Mouse (Mus musculus): ENCODE results near the gene Pkn1. TPM values are rescaled to one million over a fixed set of nuclear protein-coding genes. Genes with fewer than 3 reads are reported as not detected.

Pkn1 gene
- 21.5 and 23.2 TPM in 2 replicates for polyA plus RNA-seq (2016; fragmentation: Nextera tagmentation; extraction: Ambion mirVana)

DNA sequence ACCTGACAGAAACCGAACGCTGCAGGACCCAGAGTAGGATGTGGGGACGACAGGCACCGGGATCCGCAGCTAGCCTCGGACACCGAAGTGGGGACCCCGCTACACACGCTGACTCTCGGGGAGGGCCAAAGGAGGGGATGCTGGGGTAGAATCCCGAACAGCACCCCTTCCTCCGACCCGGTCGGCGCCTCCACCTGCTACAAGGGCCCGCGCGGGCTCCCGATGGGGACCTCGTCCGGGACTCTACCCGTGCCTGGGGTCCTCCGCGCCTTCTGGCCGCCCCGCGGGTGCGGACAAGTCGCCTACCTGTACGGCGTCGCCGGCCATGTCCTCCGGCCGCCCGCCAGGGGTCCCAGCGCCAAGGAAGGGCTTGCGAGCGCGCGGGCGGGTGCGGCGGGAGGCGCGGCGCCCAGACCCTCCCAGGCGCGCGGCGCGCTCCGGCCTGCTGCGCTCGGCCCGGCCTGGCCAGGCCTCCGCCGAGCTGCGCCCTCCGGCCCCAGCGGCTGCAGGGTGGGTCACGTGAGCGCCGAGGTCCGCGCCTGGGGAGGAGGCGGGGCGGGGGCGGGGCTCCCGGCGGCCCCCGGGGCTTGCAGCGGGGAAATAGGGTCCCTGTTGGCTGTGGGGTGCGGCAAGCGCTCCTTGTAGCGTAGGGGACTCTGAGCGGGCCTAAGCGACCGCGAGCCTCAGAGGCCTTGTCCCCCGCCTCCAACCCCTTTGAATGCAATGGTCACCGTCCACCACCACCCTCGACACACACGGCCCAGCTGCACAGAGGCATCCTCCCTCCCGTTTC lies at the start of gene Pkn1:
Gene Pkn1, minus strand, starts transcription at position 519 of the 793 bp plus-strand sequence.
- WGBS, result under 1% methylated on average over 63 of the region's 85 CpGs
- Histone ChIP-seq H3K4me3 (peak within 1 kb of the TSS; percentile 95), H3K4me1 (peaks cover 50% of the 10 kb centered on the region), H3K9me3 (no peaks in the 10 kb centered on the region), H3K27ac (peak within 1 kb of the TSS; percentile 96), H3K27me3 (ENCODE audit: insufficient read depth, poor library complexity, severe bottlenecking) (no peaks in the 10 kb centered on the region), H3K36me3 (no peaks in the 10 kb centered on the region)
- DNase-seq (ENCODE audit: low spot score), result peak; percentile 91

DNA sequence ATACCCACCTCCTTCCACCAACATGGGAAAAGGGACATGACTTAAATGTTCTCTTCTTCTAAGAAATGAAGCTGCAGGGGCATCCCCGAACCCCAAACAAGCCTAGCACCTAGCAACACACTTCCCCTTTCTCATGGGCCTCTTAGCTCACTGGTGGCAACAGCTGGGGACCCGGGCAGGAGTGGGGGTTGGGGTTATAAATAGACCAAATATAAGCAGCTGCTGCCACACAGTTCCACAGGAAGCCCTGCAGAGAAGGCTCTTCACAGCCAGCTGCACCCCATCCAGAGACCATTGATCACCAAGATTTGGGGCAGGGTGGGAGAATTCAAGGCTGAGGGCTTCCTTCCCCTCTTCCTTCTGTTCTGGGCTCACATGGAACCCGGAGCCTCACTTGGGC lies 49.7 kb upstream of the Pkn1 start:
- Histone ChIP-seq H3K27ac (peak overlapping the region; percentile 88), H3K27me3 (ENCODE audit: insufficient read depth, poor library complexity, severe bottlenecking) (peaks cover 15% of the 10 kb centered on the region)
- no peak for DNase-seq (ENCODE audit: low spot score)

DNA sequence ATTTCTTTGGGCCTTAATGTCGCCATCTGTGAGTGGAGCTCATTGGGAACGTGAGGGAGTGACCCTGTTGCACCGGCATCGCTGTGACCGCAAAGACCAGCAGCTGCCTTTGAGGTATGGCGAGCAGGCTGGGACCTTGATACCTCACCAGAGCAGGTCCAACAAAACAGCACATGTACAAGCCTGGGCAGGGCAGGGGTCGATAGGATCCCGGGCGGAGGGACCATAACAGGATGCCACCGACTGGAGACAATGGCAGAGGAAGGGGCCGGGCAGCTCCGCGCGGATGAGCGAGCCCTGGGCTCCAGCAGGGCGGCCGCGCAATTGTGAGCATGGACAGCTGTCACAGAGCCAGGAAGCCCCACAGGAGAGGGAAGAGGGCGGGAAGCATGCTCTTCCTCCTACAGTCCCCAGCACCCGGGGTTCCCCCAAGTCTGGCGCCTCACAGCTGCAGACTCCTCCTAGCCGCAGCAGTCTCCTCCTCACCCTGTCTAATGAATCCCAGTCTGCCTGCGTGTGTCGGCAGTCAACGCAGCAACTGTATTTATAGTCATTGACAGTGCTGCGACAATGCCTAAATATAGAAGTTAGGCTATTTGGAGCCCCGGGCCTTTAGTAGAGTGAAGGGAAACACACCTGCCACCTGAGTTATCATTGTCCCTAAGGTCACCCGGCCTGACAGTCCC lies 48.8 kb upstream of the Pkn1 start:
- peak; percentile 84 for DNase-seq (ENCODE audit: low spot score)
- Histone ChIP-seq H3K4me3 (peak overlapping the region; percentile 63), H3K27ac (peak overlapping the region; percentile 88), H3K4me1 (peaks cover 24% of the 10 kb centered on the region), H3K27me3 (ENCODE audit: insufficient read depth, poor library complexity, severe bottlenecking) (peaks cover 15% of the 10 kb centered on the region), H3K36me3 (no peaks in the 10 kb centered on the region), H3K9me3 (no peaks in the 10 kb centered on the region)
- 2% methylated on average over 28 of the region's 28 CpGs for WGBS

More for the DNA sequence above, 49.7 kb upstream of the Pkn1 start:
- H3K4me3 ChIP-seq, result peak overlapping the region; percentile 63
- 36% methylated on average over 3 of the region's 3 CpGs for WGBS
- H3K36me3 ChIP-seq, result no peaks in the 10 kb centered on the region
- peaks cover 24% of the 10 kb centered on the region for H3K4me1 ChIP-seq
- H3K9me3 ChIP-seq, result no peaks in the 10 kb centered on the region

DNA sequence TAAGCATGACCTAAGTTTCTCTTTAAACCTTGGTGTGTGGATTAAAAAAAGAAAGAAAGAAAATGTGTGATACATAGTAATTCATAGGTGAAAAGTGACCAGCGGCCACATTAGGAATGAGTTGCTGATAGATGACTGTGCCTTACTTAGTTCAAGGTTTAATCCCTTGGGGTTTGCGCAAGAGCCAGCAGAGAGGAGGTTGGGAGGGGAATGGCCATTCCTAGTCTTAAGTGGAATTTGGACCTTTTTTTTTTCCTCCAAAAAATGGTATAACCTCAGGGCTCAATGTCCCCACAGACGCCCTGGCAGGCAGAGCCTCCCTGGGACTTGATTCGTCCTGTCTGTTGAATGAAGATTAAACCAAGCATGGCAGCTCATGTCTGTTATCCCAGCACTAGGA lies 45.1 kb upstream of the Pkn1 start:
- Histone ChIP-seq H3K4me3 (no peak overlapping the region), H3K36me3 (no peaks in the 10 kb centered on the region), H3K27ac (no peak overlapping the region), H3K9me3 (no peaks in the 10 kb centered on the region), H3K27me3 (ENCODE audit: insufficient read depth, poor library complexity, severe bottlenecking) (peaks cover 25% of the 10 kb centered on the region), H3K4me1 (peaks cover 44% of the 10 kb centered on the region)
- 75% methylated on average over 4 of the region's 4 CpGs for WGBS
- DNase-seq (ENCODE audit: low spot score), result no peak

DNA sequence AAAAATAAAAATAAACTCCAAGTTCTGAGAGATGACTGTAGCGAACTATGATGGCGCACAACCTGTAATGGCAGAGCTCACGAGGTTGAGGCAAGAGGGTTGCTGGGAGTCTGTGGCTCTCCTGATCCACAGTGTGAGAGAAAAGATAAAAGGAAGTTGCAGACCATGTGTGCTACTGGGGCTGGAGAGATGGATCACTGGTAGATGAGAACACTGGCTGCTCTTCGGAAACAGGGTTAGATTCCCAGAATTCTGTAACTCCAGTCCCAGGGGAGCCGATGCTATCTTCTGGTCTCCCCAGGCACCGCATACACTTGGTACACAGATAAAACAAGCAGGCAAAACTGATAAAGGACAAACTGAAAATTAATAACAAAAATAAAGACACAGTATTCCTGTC lies 44.0 kb upstream of the Pkn1 start:
- DNase-seq (ENCODE audit: low spot score), result no peak
- H3K36me3 ChIP-seq, result no peaks in the 10 kb centered on the region
- no peak overlapping the region for H3K4me3 ChIP-seq
- H3K4me1 ChIP-seq, result peaks cover 38% of the 10 kb centered on the region
- no peaks in the 10 kb centered on the region for H3K9me3 ChIP-seq
- H3K27me3 ChIP-seq (ENCODE audit: insufficient read depth, poor library complexity, severe bottlenecking), result peaks cover 14% of the 10 kb centered on the region
- 78% methylated on average over 6 of the region's 6 CpGs for WGBS
- no peak overlapping the region for H3K27ac ChIP-seq

DNA sequence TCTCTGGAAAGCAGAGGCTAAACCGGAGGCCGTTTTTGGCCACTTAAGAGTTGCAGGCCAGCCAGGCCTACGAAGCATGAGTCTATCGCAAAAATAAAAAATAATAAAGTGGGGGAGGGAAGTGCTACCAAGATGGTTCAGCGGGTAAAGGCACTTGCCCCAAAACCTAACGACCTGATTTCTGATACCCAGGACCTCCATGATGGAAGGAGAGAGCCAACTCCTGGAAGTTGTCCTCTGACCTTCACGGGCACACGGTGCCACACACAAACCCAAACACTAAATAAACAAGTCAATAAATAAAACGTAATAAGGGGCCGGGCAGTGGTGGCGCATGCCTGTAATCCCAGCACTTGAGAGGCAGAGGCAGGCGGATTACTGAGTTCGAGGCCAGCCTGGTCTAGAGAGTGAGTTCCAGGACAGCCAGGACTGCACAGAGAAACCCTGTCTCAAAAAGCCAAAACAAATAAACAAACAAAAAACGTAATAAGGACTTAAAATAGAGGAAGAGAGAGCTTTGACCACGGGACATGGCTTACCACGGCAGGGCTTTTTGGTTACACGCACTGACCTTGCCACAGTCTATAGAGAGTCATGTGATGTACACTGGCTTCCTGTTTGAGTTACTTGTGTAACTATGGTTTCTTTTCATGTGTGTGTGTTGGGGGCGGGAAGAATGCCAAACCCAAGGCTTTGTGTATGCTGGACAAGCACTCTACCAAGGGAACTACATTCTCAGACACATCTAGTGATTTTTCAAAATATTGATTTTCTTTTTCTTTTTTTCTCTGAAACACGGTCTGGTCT lies 43.1 kb upstream of the Pkn1 start:
- H3K4me1 ChIP-seq, result peaks cover 38% of the 10 kb centered on the region
- peak overlapping the region; percentile 76 for H3K4me3 ChIP-seq
- H3K27me3 ChIP-seq (ENCODE audit: insufficient read depth, poor library complexity, severe bottlenecking), result peaks cover 11% of the 10 kb centered on the region; the same call in 1 of the 2 replicates
- peak overlapping the region; percentile 89 for H3K27ac ChIP-seq
- 77% methylated on average over 19 of the region's 19 CpGs for WGBS
- H3K36me3 ChIP-seq, result no peaks in the 10 kb centered on the region
- no peak for DNase-seq (ENCODE audit: low spot score)
- H3K9me3 ChIP-seq, result no peaks in the 10 kb centered on the region

DNA sequence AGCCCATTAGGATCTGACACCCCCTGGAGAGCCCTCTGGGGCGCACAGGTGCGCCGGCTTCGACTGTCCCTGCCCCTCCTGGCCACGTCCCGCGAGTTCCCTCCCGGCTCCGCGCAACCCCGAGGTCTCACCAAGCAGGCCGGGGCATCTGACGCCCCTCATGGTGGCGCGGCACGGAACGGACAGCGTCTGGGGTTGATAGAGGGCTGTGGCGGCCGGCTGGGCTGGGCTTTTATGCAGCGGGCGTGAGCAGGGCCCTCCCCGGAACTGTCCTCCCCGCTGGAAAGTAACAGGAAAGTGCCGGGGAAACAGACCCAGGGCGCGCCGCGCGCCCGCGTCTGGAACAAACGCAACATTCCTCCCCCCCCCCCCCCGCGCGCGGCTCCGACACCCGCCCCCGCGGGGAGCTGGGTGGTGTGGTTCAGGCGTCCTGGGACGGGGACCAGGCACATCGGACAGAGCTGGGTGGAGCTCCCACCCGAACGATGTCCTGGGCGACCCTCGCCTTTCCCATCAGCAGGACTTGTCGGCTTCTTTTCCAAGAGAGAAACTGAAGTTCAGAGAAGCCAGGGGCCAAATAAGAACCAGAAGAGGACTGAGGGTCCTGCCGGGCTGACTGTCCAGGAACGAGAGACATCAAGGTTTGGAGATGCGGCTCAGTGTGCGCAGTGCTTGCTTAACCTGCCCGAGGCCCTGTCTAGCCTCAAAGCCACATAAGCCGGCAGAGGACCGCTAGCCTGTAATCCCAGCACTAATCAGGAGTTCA lies 42.2 kb upstream of the Pkn1 start, which contains the start of gene Adgre5:
Gene Adgre5, minus strand, starts transcription at position 351 of the 766 bp plus-strand sequence.
- Histone ChIP-seq H3K36me3 (no peaks in the 10 kb centered on the region), H3K9me3 (no peaks in the 10 kb centered on the region), H3K27me3 (ENCODE audit: insufficient read depth, poor library complexity, severe bottlenecking) (peaks cover 11% of the 10 kb centered on the region; the same call in 1 of the 2 replicates), H3K27ac (peak within 1 kb of the TSS; percentile 89), H3K4me1 (peaks cover 38% of the 10 kb centered on the region), H3K4me3 (peak within 1 kb of the TSS; percentile 76)
- DNase-seq (ENCODE audit: low spot score), result no peak
- WGBS, result 1% methylated on average over 53 of the region's 56 CpGs

DNA sequence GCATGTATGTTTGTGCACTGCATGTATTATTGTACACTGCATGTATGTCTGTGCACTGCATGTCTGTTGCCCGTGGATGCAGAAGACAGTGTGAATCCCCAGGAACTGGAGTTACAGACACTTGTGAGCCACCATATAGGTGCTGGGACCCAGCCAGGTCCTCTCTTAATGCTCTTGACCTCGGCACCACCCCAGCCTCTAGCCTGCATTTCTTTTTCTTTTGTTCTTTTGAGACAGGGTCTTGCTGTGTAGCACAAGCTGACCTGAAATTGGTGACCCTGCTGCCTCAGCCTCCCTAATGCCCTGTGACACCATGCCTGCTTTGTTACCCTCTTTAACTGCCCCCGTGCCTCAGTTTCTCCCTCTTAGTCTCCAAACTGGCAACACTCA lies 41.6 kb upstream of the Pkn1 start:
- peaks cover 11% of the 10 kb centered on the region; the same call in 1 of the 2 replicates for H3K27me3 ChIP-seq (ENCODE audit: insufficient read depth, poor library complexity, severe bottlenecking)
- peak overlapping the region; percentile 76 for H3K4me3 ChIP-seq
- no peaks in the 10 kb centered on the region for H3K36me3 ChIP-seq
- no peaks in the 10 kb centered on the region for H3K9me3 ChIP-seq
- H3K4me1 ChIP-seq, result peaks cover 38% of the 10 kb centered on the region
- no peak for DNase-seq (ENCODE audit: low spot score)
- 20% methylated on average over 3 of the region's 3 CpGs for WGBS
- peak overlapping the region; percentile 89 for H3K27ac ChIP-seq

DNA sequence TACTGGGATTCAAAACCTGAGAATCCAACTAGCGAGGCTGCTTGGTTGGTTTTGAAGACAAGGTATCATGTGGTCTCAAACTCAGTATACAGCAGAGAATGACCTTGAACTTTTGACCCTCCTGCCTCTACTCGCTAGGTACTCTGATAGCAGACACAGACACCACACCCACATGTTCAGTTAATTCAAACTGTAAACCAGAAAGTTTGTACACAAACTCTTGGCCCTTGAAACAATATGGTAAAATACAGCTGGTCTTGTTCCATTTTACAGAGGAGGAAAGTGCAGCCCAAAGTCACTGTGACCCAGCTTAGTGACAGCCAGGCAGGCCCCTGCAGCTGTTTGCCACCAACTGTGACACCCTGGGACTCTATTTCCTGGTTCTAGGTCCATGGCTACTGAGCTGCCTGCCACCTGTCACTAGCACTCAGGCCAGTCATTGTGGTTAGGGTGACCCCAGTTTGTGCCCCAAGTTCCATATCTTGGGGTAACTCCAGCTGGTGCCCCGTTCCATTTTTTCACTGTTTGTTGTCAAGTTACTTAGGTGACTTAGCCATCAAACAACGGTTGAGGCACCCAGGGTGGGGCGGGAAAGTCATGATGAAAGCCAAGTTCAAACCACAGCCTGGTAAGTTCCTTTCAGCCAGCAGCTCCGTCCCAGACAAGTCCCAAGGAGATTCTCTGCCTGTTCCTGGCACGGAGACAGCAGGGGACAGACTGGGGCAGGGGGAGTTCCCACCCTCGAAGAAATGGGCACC lies 40.9 kb upstream of the Pkn1 start:
- no peak for DNase-seq (ENCODE audit: low spot score)
- Histone ChIP-seq H3K36me3 (no peaks in the 10 kb centered on the region), H3K27me3 (ENCODE audit: insufficient read depth, poor library complexity, severe bottlenecking) (peaks cover 11% of the 10 kb centered on the region; the same call in 1 of the 2 replicates), H3K4me1 (peaks cover 38% of the 10 kb centered on the region), H3K9me3 (no peaks in the 10 kb centered on the region), H3K4me3 (peak overlapping the region; percentile 76), H3K27ac (peak overlapping the region; percentile 56)
- WGBS, result 36% methylated on average over 8 of the region's 8 CpGs

DNA sequence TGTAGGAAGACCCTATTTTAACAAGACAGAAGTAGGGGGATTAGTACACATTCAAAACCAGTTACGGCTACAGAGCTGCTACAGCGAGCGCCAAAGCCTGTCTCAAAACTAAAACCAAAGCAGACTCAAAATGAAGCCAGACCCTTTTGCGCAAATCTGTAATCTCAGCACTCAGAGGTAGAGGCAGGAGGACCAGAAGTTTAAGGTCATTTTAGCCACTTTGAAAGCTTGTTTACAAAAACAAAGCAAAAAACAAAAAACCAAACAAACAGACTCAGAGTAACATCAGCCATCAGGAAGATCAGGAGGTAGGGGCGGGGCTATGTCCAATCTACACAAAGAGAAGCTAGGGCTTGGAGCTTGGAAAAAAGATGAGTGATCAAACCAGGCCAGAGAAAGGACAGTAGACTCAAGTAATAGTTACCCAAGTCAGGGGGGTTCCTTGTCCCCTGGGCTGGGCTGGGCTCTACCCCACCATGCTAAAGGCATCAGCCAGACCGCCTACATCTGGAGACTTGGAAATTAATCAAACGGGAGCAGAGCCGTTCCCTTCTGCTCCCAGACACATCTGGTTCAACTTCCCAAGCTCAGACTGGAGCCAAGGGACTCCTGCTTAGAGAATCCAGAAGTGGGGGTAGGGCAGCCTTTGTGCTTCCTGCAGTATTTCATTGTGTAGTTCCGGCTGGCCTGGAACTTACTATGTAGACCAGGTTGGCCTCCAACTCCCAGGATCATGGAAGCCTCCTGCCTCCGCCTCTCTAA lies 40.2 kb upstream of the Pkn1 start:
- H3K27ac ChIP-seq, result peak overlapping the region; percentile 13; the same call in 1 of the 2 replicates
- H3K36me3 ChIP-seq, result no peaks in the 10 kb centered on the region
- DNase-seq (ENCODE audit: low spot score), result no peak
- 71% methylated on average over 10 of the region's 10 CpGs for WGBS
- H3K9me3 ChIP-seq, result no peaks in the 10 kb centered on the region
- no peak overlapping the region for H3K4me3 ChIP-seq
- peaks cover 38% of the 10 kb centered on the region for H3K4me1 ChIP-seq
- peaks cover 13% of the 10 kb centered on the region; the same call in 1 of the 2 replicates for H3K27me3 ChIP-seq (ENCODE audit: insufficient read depth, poor library complexity, severe bottlenecking)
